Comparison of ENCODE assay signal across 8 mouse cellular contexts in genomic region chr15:31315630-31316231, GRCm38 (mm10). TPM values are rescaled to one million over a fixed set of nuclear protein-coding genes. Genes with fewer than 3 reads are reported as not detected.
DNase-seq lines count a peak whose midpoint lies in the region; ATAC-seq and TF ChIP-seq lines count a peak whose summit lies in the region.

No protein-coding gene starts in this region.

- no peak for TF ChIP-seq EP300 in heart, postnatal 0 days (IDR thresholded peaks at IDR 0.05; ENCODE audit: low read depth)
- TF ChIP-seq EP300 in liver, postnatal 0 days (IDR thresholded peaks at IDR 0.05; ENCODE audit: low read depth) = no peak

- H3K4me3 ChIP-seq in forebrain, embryonic 13.5 days = no peak overlapping the region
- no peak overlapping the region for H3K4me3 ChIP-seq in heart, postnatal 0 days (ENCODE audit: low read depth, low read length)
- H3K4me3 ChIP-seq in liver, postnatal 0 days (ENCODE audit: low read depth, low read length) = no peak overlapping the region
- no peak overlapping the region for H3K4me3 ChIP-seq in thymus, adult 2 months (ENCODE audit: control insufficient read depth, insufficient read depth, low read length)

- H3K9ac ChIP-seq in forebrain, embryonic 13.5 days = no peak overlapping the region
- H3K9ac ChIP-seq in heart, postnatal 0 days (replicated peaks; ENCODE audit: low read depth, low read length) = no peak overlapping the region
- H3K9ac ChIP-seq in liver, postnatal 0 days (replicated peaks) = no peak overlapping the region

- H3K36me3 ChIP-seq in forebrain, embryonic 13.5 days (ENCODE audit: poor library complexity, severe bottlenecking) = no peaks in the 10 kb centered on the region
- no peaks in the 10 kb centered on the region for H3K36me3 ChIP-seq in heart, postnatal 0 days (replicated peaks; ENCODE audit: control insufficient read depth, insufficient read depth, low read length)
- no peaks in the 10 kb centered on the region for H3K36me3 ChIP-seq in liver, postnatal 0 days (replicated peaks; ENCODE audit: insufficient read depth, low read length)
- H3K36me3 ChIP-seq in thymus, adult 2 months (ENCODE audit: control insufficient read depth, insufficient read depth, low read length) = no peaks in the 10 kb centered on the region

- TF ChIP-seq POLR2A in thymus, adult 2 months (IDR thresholded peaks at IDR 0.05; ENCODE audit: control insufficient read depth, extremely low read depth, insufficient read depth, low read length, poor library complexity) = no peak

- H3K27ac ChIP-seq in forebrain, embryonic 13.5 days = no peak overlapping the region
- no peak overlapping the region for H3K27ac ChIP-seq in heart, postnatal 0 days (ENCODE audit: low read depth)
- no peak overlapping the region for H3K27ac ChIP-seq in liver, postnatal 0 days (ENCODE audit: low read depth)
- H3K27ac ChIP-seq in thymus, adult 2 months (ENCODE audit: control insufficient read depth, insufficient read depth, low read length) = no peak overlapping the region

- peak; percentile 86 for TF ChIP-seq CTCF in heart, postnatal 0 days (IDR thresholded peaks at IDR 0.05; ENCODE audit: low read depth)
- TF ChIP-seq CTCF in liver, postnatal 0 days (IDR thresholded peaks at IDR 0.05; ENCODE audit: low read depth) = peak; percentile 80
- no peak for TF ChIP-seq CTCF in thymus, adult 2 months (IDR thresholded peaks at IDR 0.05; ENCODE audit: borderline replicate concordance, control insufficient read depth, extremely low read depth, insufficient read depth, low read length, poor library complexity)

- peak; percentile 58 for DNase-seq in c-Kit-positive CD71-negative TER-119-negative erythroid progenitor cells, embryonic 14.5 days (ENCODE audit: low read depth)
- peak; percentile 78 for DNase-seq in heart, postnatal 0 days (ENCODE audit: low spot score)
- peak; percentile 85 to 91 for DNase-seq in kidney, postnatal 36 days
- DNase-seq in liver, postnatal 0 days = peak; percentile 81
- peak; percentile 54 for DNase-seq in thymus, adult 2 months

- H3K9me3 ChIP-seq in forebrain, embryonic 13.5 days (replicated peaks) = no peaks in the 10 kb centered on the region; the same call in 1 of the 2 replicates
- H3K9me3 ChIP-seq in heart, postnatal 0 days (replicated peaks; ENCODE audit: control insufficient read depth, low read length) = no peaks in the 10 kb centered on the region
- H3K9me3 ChIP-seq in liver, postnatal 0 days (ENCODE audit: low read length) = no peaks in the 10 kb centered on the region

- 3% methylated on average over 5 of the region's 5 CpGs for WGBS in forebrain, embryonic 13.5 days
- WGBS in heart, postnatal 0 days = 5% methylated on average over 5 of the region's 5 CpGs
- WGBS in liver, postnatal 0 days (ENCODE audit: insufficient replicate concordance) = 18% methylated on average over 5 of the region's 5 CpGs
- WGBS in thymus, adult 2 months = 25% methylated on average over 5 of the region's 5 CpGs

- peaks cover 22% of the 10 kb centered on the region for H3K4me1 ChIP-seq in forebrain, embryonic 13.5 days
- no peaks in the 10 kb centered on the region for H3K4me1 ChIP-seq in heart, postnatal 0 days (ENCODE audit: control insufficient read depth, insufficient read depth)
- no peaks in the 10 kb centered on the region for H3K4me1 ChIP-seq in liver, postnatal 0 days (ENCODE audit: insufficient read depth)
- no peaks in the 10 kb centered on the region for H3K4me1 ChIP-seq in thymus, adult 2 months (replicated peaks; ENCODE audit: control insufficient read depth, insufficient read depth, low read length)

- H3K27me3 ChIP-seq in forebrain, embryonic 13.5 days = no peaks in the 10 kb centered on the region
- no peaks in the 10 kb centered on the region for H3K27me3 ChIP-seq in heart, postnatal 0 days (ENCODE audit: control insufficient read depth, insufficient read depth, low read length)
- H3K27me3 ChIP-seq in liver, postnatal 0 days (ENCODE audit: insufficient read depth, low read length) = no peaks in the 10 kb centered on the region
- no peaks in the 10 kb centered on the region for H3K27me3 ChIP-seq in thymus, adult 2 months (ENCODE audit: control insufficient read depth, insufficient read depth, low read length)

- peak; percentile 56 for ATAC-seq in CD4-positive, CD25-positive, alpha-beta regulatory T cell, adult 4 months
- peak; percentile 90 for ATAC-seq in forebrain, embryonic 13.5 days
- ATAC-seq in heart, postnatal 0 days (ENCODE audit: insufficient read depth, low read depth) = peak; percentile 83
- peak; percentile 67 for ATAC-seq in liver, postnatal 0 days
- peak; percentile 62 for ATAC-seq in neutrophil, adult 5-6 weeks (ENCODE audit: extremely low read depth, insufficient number of reproducible peaks, low FRiP score, poor library complexity, severe bottlenecking)

- no peak overlapping the region for H3K4me2 ChIP-seq in forebrain, embryonic 13.5 days
- no peak overlapping the region for H3K4me2 ChIP-seq in heart, postnatal 0 days (ENCODE audit: low read depth, low read length)
- no peak overlapping the region for H3K4me2 ChIP-seq in liver, postnatal 0 days (ENCODE audit: low read depth, low read length)

RNA-seq across cellular contexts. Expression of gene Ankrd33b, which starts 51.8 kb away (rescaled TPM):
- not detected for polyA plus RNA-seq in CD4-positive, CD25-positive, alpha-beta regulatory T cell, adult 4 months (2017; shearing (Covaris generic))
- polyA plus RNA-seq in forebrain, embryonic 13.5 days (2015; fragmentation: Nextera tagmentation; extraction: Ambion mirVana) = 0.34 and 0.42 TPM in 2 replicates
- 12.9 and 23.3 TPM in 2 replicates for total RNA-seq in heart, postnatal 0 days (2014; rRNA removed; ENCODE audit: low replicate concordance)
- polyA plus RNA-seq in heart, postnatal 0 days (2015; fragmentation: Nextera tagmentation; extraction: Ambion mirVana) = 5.1 and 5.6 TPM in 2 replicates
- 1.8 and 1.9 TPM in 2 replicates for polyA plus RNA-seq in liver, postnatal 0 days (2015; fragmentation: Nextera tagmentation; extraction: Ambion mirVana)
- total RNA-seq in neutrophil, adult 5-6 weeks (2017) = 60.8 and 66.5 TPM in 2 replicates
- polyA plus RNA-seq in thymus, adult 2 months (2012; rRNA removed) = 6.9 and 7.6 TPM in 2 replicates
